Mouse (Mus musculus) lung, postnatal 0 days (tissue): Measurements from ENCODE around the gene Amdhd2. TPM values are rescaled to one million over a fixed set of nuclear protein-coding genes. Genes with fewer than 3 reads are reported as not detected.
"Not testable (repeated sequence)": the region's sequence is repeated elsewhere in the genome, so short reads cannot be mapped to it uniquely, and the experiment has no call there.

ENCODE experiments used
- ATAC-seq: fragments of 200-750 bp; cut with Nextera tagmentation; 2 replicates; pipeline ENCODE4 v1.8.0; 2017; ENCODE audit warnings: moderate library complexity
- DNase-seq: peaks from one replicate; pipeline ENCODE4 v3.0.0-alpha.2; 2016; ENCODE audit warnings: low spot score
- H3K27ac ChIP-seq: fragments of 300-500 bp; sonication (generic); 2 replicates; pipeline ENCODE4 v1.5.1; 2014; ENCODE audit warnings: antibody characterized with exemption, mild to moderate bottlenecking, low read length, mixed read lengths
- H3K27me3 ChIP-seq: fragments of 300-500 bp; sonication (generic); replicated peaks from 2 replicates; pipeline ENCODE4 v1.6.1; 2014; ENCODE audit warnings: low read length, mixed read lengths; ENCODE audit not compliant: insufficient read depth
- H3K36me3 ChIP-seq: fragments of 300-500 bp; sonication (generic); 2 replicates; pipeline ENCODE4 v1.6.1; 2014; ENCODE audit warnings: low read length, mixed read lengths; ENCODE audit not compliant: insufficient read depth
- H3K4me1 ChIP-seq: fragments of 300-500 bp; sonication (generic); 2 replicates; pipeline ENCODE4 v1.6.1; 2014; ENCODE audit warnings: antibody characterized with exemption, low read depth, low read length, mixed read lengths; ENCODE audit not compliant: insufficient read depth
- H3K4me2 ChIP-seq: fragments of 300-500 bp; sonication (generic); replicated peaks from 2 replicates; pipeline ENCODE4 v1.6.1; 2014; ENCODE audit warnings: low read depth, mild to moderate bottlenecking, low read length, moderate library complexity, mixed read lengths
- H3K4me3 ChIP-seq: fragments of 300-500 bp; sonication (generic); 2 replicates; pipeline ENCODE4 v1.5.1; 2014; ENCODE audit warnings: low read depth, low read length
- H3K9ac ChIP-seq: fragments of 300-500 bp; sonication (generic); replicated peaks from 2 replicates; pipeline ENCODE4 v1.6.1; 2014; ENCODE audit warnings: low read depth, mild to moderate bottlenecking
- H3K9me3 ChIP-seq: fragments of 300-500 bp; sonication (generic); 2 replicates; pipeline ENCODE4 v1.6.1; 2016; ENCODE audit warnings: low read length, mixed read lengths
- CTCF ChIP-seq: IDR thresholded peaks from 2 replicates; pipeline ENCODE4 v1.5.1; 2016; ENCODE audit warnings: antibody characterized with exemption, mild to moderate bottlenecking
- EP300 ChIP-seq: IDR thresholded peaks from 2 replicates; pipeline ENCODE4 v1.6.1; 2016; ENCODE audit warnings: antibody characterized with exemption, mild to moderate bottlenecking, control low read depth
- WGBS: fragments of 180-500 bp; shearing (Covaris S2); extraction: QIAGEN DNeasy Blood & Tissue Kit; methylation state at CpG from one replicate; pipeline ENCODE4 v1.1.7; 2014; 5-methylcytosine and 5-hydroxymethylcytosine counted together
- polyA plus RNA-seq: library from polyadenylated mRNA; unstranded; fragments of >200 nt; fragmentation: Nextera tagmentation; extraction: Ambion mirVana; gene quantifications from 2 replicates; pipeline ENCODE4 v1.2.1, GENCODE M21; 2015

Gene Amdhd2
- polyA plus RNA-seq, 1 experiment from 2014 or later = 44.1 TPM

GRCm38 (mm10) chr17:24134062-24134461 is 29.5 kb downstream of the Amdhd2 start:
- ATAC-seq (no peak), DNase-seq (no peak)
- Histone ChIP-seq H3K27me3 (no peaks in the 10 kb centered on the region), H3K27ac (no peak overlapping the region), H3K4me1 (peaks cover 6% of the 10 kb centered on the region; the same call in 1 of the 2 replicates), H3K36me3 (no peaks in the 10 kb centered on the region), H3K9me3 (no peaks in the 10 kb centered on the region), H3K4me2 (no peak overlapping the region), H3K9ac (no peak overlapping the region), H3K4me3 (no peak overlapping the region)
- TF ChIP-seq CTCF (no peak), EP300 (no peak)

GRCm38 (mm10) chr17:24132919-24133318 is 30.6 kb downstream of the Amdhd2 start:
- H3K4me1 ChIP-seq, ATAC-seq, H3K4me3 ChIP-seq, H3K9ac ChIP-seq, DNase-seq, H3K27me3 ChIP-seq, H3K4me2 ChIP-seq, H3K36me3 ChIP-seq, H3K27ac ChIP-seq, H3K9me3 ChIP-seq: not testable (repeated sequence)
- WGBS = 94% methylated on average over 4 of the region's 4 CpGs
- TF ChIP-seq CTCF = peak; percentile 32

GRCm38 (mm10) chr17:24131570-24131969 is 32.0 kb downstream of the Amdhd2 start:
- DNase-seq = no peak
- H3K27ac ChIP-seq = no peak overlapping the region
- no peaks in the 10 kb centered on the region for H3K9me3 ChIP-seq
- TF ChIP-seq EP300 (no peak), CTCF (peak; percentile 36)
- no peak overlapping the region for H3K4me3 ChIP-seq
- WGBS = 91% methylated on average over 3 of the region's 3 CpGs
- no peak overlapping the region for H3K9ac ChIP-seq
- H3K36me3 ChIP-seq = no peaks in the 10 kb centered on the region
- H3K27me3 ChIP-seq = no peaks in the 10 kb centered on the region
- 0 out of 2 replicates have a peak, but pooled peaks cover 6% of the 10 kb centered on the region for H3K4me1 ChIP-seq
- no peak overlapping the region for H3K4me2 ChIP-seq
- no peak for ATAC-seq

GRCm38 (mm10) chr17:24129246-24129645 is 34.3 kb downstream of the Amdhd2 start:
- not testable (repeated sequence) for DNase-seq, H3K27ac ChIP-seq, H3K4me1 ChIP-seq, H3K4me3 ChIP-seq, H3K9ac ChIP-seq, H3K36me3 ChIP-seq, H3K27me3 ChIP-seq, H3K9me3 ChIP-seq, ATAC-seq, H3K4me2 ChIP-seq
- WGBS = 82% methylated on average over 4 of the region's 4 CpGs

- no peaks in the 10 kb centered on the region for H3K27me3 ChIP-seq
- no peak overlapping the region for H3K27ac ChIP-seq
- DNase-seq (no peak), ATAC-seq (no peak)
- WGBS = 82% methylated on average over 1 of the region's 1 CpGs
- no peaks in the 10 kb centered on the region for H3K9me3 ChIP-seq
- H3K36me3 ChIP-seq = no peaks in the 10 kb centered on the region
- TF ChIP-seq EP300 = no peak
- TF ChIP-seq CTCF = no peak
- 0 out of 2 replicates have a peak, but pooled peaks cover 3% of the 10 kb centered on the region for H3K4me1 ChIP-seq
- H3K9ac ChIP-seq = no peak overlapping the region
- no peak overlapping the region for H3K4me3 ChIP-seq
- no peak overlapping the region for H3K4me2 ChIP-seq
Observed at GRCm38 (mm10) chr17:24127592-24127991, 36.0 kb downstream of the Amdhd2 start.

- WGBS = 81% methylated on average over 3 of the region's 3 CpGs
- no peak overlapping the region for H3K4me3 ChIP-seq
- H3K9me3 ChIP-seq = no peaks in the 10 kb centered on the region
- H3K4me2 ChIP-seq = no peak overlapping the region
- H3K27me3 ChIP-seq = no peaks in the 10 kb centered on the region
- ATAC-seq = no peak
- 0 out of 2 replicates have a peak, but pooled peaks cover 3% of the 10 kb centered on the region for H3K4me1 ChIP-seq
- no peak overlapping the region for H3K9ac ChIP-seq
- DNase-seq = no peak
- TF ChIP-seq CTCF = no peak
- TF ChIP-seq EP300 = no peak
- H3K36me3 ChIP-seq = no peaks in the 10 kb centered on the region
- no peak overlapping the region for H3K27ac ChIP-seq
Observed at GRCm38 (mm10) chr17:24126801-24127200, 36.8 kb downstream of the Amdhd2 start.

- Histone ChIP-seq H3K27ac (no peak overlapping the region), H3K4me2 (no peak overlapping the region), H3K9me3 (no peaks in the 10 kb centered on the region), H3K9ac (no peak overlapping the region), H3K4me1 (peaks cover 4% of the 10 kb centered on the region; the same call in 1 of the 2 replicates), H3K27me3 (no peaks in the 10 kb centered on the region), H3K36me3 (no peaks in the 10 kb centered on the region), H3K4me3 (no peak overlapping the region)
- TF ChIP-seq EP300 (no peak), CTCF (no peak)
- DNase-seq = no peak
- ATAC-seq = no peak
- 63% methylated on average over 3 of the region's 3 CpGs for WGBS
Observed at GRCm38 (mm10) chr17:24119446-24119845, 44.1 kb downstream of the Amdhd2 start.
